Mouse (Mus musculus) CH12.LX (cell line): ENCODE data around the gene Uox. TPM values are rescaled to one million over a fixed set of nuclear protein-coding genes. Genes with fewer than 3 reads are reported as not detected.

ENCODE experiments used
- DNase-seq: peaks from one replicate; pipeline ENCODE4 v3.0.0-alpha.2; 2013; ENCODE audit errors: extremely low read depth
- H3K27ac ChIP-seq: 2 replicates; pipeline ENCODE4 v1.5.1; 2012; ENCODE audit warnings: low read depth, mild to moderate bottlenecking, control low read depth, moderate library complexity; ENCODE audit not compliant: insufficient read depth
- H3K27me3 ChIP-seq: replicated peaks from 2 replicates; pipeline ENCODE3; 2012; ENCODE audit warnings: inconsistent platforms
- H3K36me3 ChIP-seq, 2 experiments: replicated peaks in 1 of 2; 2 replicates each; pipeline versions ENCODE3 to v1.6.1; 2012; ENCODE audit warnings: inconsistent platforms in 1 of 2, low read length in 1 of 2, mild to moderate bottlenecking in 1 of 2, mixed read lengths in 1 of 2, moderate library complexity in 1 of 2; ENCODE audit not compliant: control insufficient read depth in 1 of 2, insufficient read depth in 1 of 2
- H3K4me1 ChIP-seq, 2 experiments: 2 replicates each; pipeline ENCODE4 v1.6.1; 2012; ENCODE audit warnings: inconsistent platforms in 1 of 2, moderate library complexity in 1 of 2; ENCODE audit not compliant: insufficient read depth in 2 of 2, control insufficient read depth in 1 of 2
- H3K4me2 ChIP-seq: 2 replicates; pipeline ENCODE4 v1.6.1; 2012; ENCODE audit warnings: low read depth, mild to moderate bottlenecking, control low read depth; ENCODE audit not compliant: poor library complexity, insufficient read depth, severe bottlenecking
- H3K4me3 ChIP-seq, 3 experiments: fragments of 150-350 bp in 1 of 3; sonication (generic) in 1 of 3; replicated peaks in 1 of 3; 2 replicates each; pipeline versions ENCODE3 to v1.5.1; 2011 to 2012; ENCODE audit warnings: low read depth in 2 of 3, low read length in 2 of 3, mild to moderate bottlenecking in 2 of 3, moderate library complexity in 2 of 3, control low read depth in 1 of 3, improper control_type of control experiment in 1 of 3, inconsistent platforms in 1 of 3, mixed read lengths in 1 of 3; ENCODE audit not compliant: poor library complexity in 1 of 3
- H3K79me2 ChIP-seq: replicated peaks from 2 replicates; pipeline ENCODE4 v1.6.1; 2012; ENCODE audit warnings: mild to moderate bottlenecking, moderate library complexity; ENCODE audit not compliant: control insufficient read depth, poor library complexity, insufficient read depth, severe bottlenecking; ENCODE audit errors: extremely low read depth
- H3K9ac ChIP-seq: 2 replicates; pipeline ENCODE4 v1.6.1; 2012; ENCODE audit warnings: low read depth, mild to moderate bottlenecking, control low read depth, moderate library complexity; ENCODE audit not compliant: insufficient read depth
- H3K9me3 ChIP-seq: replicated peaks from 2 replicates; pipeline ENCODE3; 2012; ENCODE audit warnings: low read length, inconsistent platforms, mixed read lengths
- BHLHE40 ChIP-seq: IDR thresholded peaks from 2 replicates; pipeline ENCODE4 v1.6.1; 2011; ENCODE audit warnings: mild to moderate bottlenecking, low read depth, low read length, improper control_type of control experiment
- CHD1 ChIP-seq: IDR thresholded peaks from 2 replicates; pipeline ENCODE4 v1.6.1; 2012; ENCODE audit warnings: low read depth, low read length, improper control_type of control experiment, inconsistent platforms
- ETS1 ChIP-seq: conservative IDR thresholded peaks from 2 replicates; pipeline ENCODE4 v1.6.1; 2012; ENCODE audit warnings: low read depth, mild to moderate bottlenecking, inconsistent platforms, low read length, improper control_type of control experiment, moderate library complexity
- IRF4 ChIP-seq: IDR thresholded peaks from 2 replicates; pipeline ENCODE4 v1.6.1; 2014; ENCODE audit warnings: low read depth, mild to moderate bottlenecking, inconsistent platforms, low read length, improper control_type of control experiment
- KAT2A ChIP-seq: IDR thresholded peaks from 2 replicates; pipeline ENCODE4 v1.6.1; 2012; ENCODE audit warnings: low read length, improper control_type of control experiment, inconsistent platforms; ENCODE audit not compliant: insufficient replicate concordance
- MXI1 ChIP-seq: IDR thresholded peaks from 2 replicates; pipeline ENCODE4 v1.6.1; 2011; ENCODE audit warnings: mild to moderate bottlenecking, low read depth, low read length, improper control_type of control experiment
- SIN3A ChIP-seq: IDR thresholded peaks from 2 replicates; pipeline ENCODE4 v1.6.1; 2012; ENCODE audit warnings: low read length, improper control_type of control experiment, inconsistent platforms
- TCF12 ChIP-seq: IDR thresholded peaks from 2 replicates; pipeline ENCODE4 v1.6.1; 2014; ENCODE audit warnings: low read depth, mild to moderate bottlenecking, inconsistent platforms, low read length, improper control_type of control experiment
- dilution Hi-C: fragments of 300-500 bp; cut with MboI; formaldehyde crosslinking; loops from 2 replicates; pipeline ENCODE4 v1.14.3; 2020; ENCODE audit warnings: low sequenced_read_pairs; ENCODE audit not compliant: extremely low pct_unique_long_range_greater_than_20kb, extremely low pct_ligation_motif_present
- in situ Hi-C: fragments of 300-500 bp; cut with MboI; formaldehyde crosslinking; loops from 3 replicates; pipeline ENCODE4 v1.14.3; 2019; ENCODE audit warnings: low sequenced_read_pairs, low pct_ligation_motif_present, low pct_unique_long_range_greater_than_20kb, mixed read lengths
- polyA plus RNA-seq: library from polyadenylated mRNA; unstranded; fragments of >175 nt; gene quantifications from 2 replicates; pipeline ENCODE4 v1.2.1, GENCODE M21; 2012; ENCODE audit warnings: low read depth; ENCODE audit not compliant: insufficient read length
- total RNA-seq, 2 experiments: library from RNA; depleted of rRNA; stranded (reverse); fragments of 300-350 nt in 1 of 2; fragments of >200 nt in 1 of 2; gene quantifications; 2 replicates each; pipeline ENCODE4 v1.2.3; 2012 to 2014

Gene Uox
- total and polyA plus RNA-seq, 3 experiments: not detected

GRCm38 (mm10) chr3:146565065-146565411, 5.2 kb upstream of the Uox start:
- in situ Hi-C loops (loop anchor here (5.0 kb wide), 1 partner anchor 212 kb away; no protein-coding TSS in a partner anchor), dilution Hi-C loops (no loop called here)
- no peak overlapping the region for H3K4me2 ChIP-seq
- no peaks in the 10 kb centered on the region for H3K36me3 ChIP-seq
- H3K9me3 ChIP-seq: no peaks in the 10 kb centered on the region
- no peak for DNase-seq
- H3K9ac ChIP-seq: no peak overlapping the region
- TF ChIP-seq MXI1 (no peak), TCF12 (no peak)
- TF ChIP-seq, all 38 proteins: peak for 0
- no peak overlapping the region for H3K4me3 ChIP-seq
- H3K79me2 ChIP-seq: no peaks in the 10 kb centered on the region
- peaks cover 6 to 14% of the 10 kb centered on the region in 2 experiments for H3K4me1 ChIP-seq
- H3K27ac ChIP-seq: no peak overlapping the region
- H3K27me3 ChIP-seq: no peaks in the 10 kb centered on the region

DNA sequence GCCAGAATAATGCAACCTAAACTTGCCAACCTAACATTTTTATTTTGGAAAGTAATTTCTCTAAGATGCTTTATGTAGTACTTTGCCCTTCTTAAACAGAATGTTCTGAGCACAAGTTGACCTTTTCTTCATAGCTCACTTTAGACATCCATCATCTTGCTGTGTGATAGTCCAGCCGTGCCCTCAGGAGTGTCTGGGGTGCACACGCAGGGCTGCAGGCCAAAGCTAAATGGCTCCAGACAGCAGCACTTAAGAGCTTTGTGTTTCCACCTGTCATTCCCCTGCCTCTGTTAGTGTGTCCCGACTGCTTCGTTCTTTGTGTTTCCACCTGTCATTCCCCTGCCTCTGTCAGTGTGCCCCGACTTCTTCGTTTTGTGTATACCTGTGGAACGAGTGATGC, 2.9 kb upstream of the Uox start:
- no peak for DNase-seq
- no peak for TF ChIP-seq BHLHE40
- no peak for TF ChIP-seq CHD1
- dilution Hi-C loops: no loop called here
- H3K9ac ChIP-seq: no peak overlapping the region
- H3K4me3 ChIP-seq: no peak overlapping the region
- no peak overlapping the region for H3K27ac ChIP-seq
- H3K4me2 ChIP-seq: no peak overlapping the region
- no peaks in the 10 kb centered on the region for H3K27me3 ChIP-seq
- no peaks in the 10 kb centered on the region for H3K79me2 ChIP-seq
- in situ Hi-C loops: loop anchor here (5.0 kb wide), 1 partner anchor 210 kb away; no protein-coding TSS in a partner anchor
- peaks cover 3 to 14% of the 10 kb centered on the region in 2 experiments; a peak in 2 of 4 replicates for H3K4me1 ChIP-seq
- no peaks in the 10 kb centered on the region for H3K9me3 ChIP-seq
- no peaks in the 10 kb centered on the region for H3K36me3 ChIP-seq

DNA sequence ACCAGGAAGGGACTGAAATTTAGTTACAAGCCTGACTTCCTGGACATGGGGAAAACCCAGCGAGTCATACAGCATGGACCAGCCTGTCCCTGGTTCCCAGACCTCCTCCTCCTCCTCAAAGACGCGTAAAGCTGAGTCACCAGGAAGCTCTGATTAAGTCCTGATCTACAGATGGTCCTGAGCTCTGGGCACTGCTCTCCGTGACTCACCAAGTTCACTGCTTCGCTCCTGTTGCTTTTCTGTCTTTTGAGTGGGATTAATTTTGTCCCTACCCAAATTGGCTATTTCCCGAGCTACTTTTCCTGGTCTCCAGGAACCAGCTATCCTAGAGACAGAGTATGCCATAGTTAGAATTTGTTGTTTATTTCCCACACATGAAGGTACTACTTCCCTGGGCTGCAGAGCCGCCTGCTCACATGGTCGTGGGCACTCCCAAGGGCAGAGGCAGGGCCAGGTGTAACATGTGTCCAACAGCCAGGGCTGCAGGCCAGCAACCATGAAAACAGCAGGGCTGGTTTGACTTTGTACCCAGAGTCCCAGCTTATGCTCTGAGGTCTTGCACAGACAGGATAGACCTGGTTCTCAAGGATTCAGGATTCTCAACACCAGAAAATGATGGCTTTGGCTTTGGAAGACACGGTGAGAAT, 2.2 kb upstream of the Uox start:
- dilution Hi-C loops: no loop called here
- H3K9ac ChIP-seq: no peak overlapping the region
- H3K79me2 ChIP-seq: no peaks in the 10 kb centered on the region
- no peak for TF ChIP-seq IRF4
- no peak for TF ChIP-seq SIN3A
- TF ChIP-seq KAT2A: no peak
- no peak for TF ChIP-seq ETS1
- TF ChIP-seq, all 38 proteins: peak for 0
- Histone ChIP-seq H3K27ac (no peak overlapping the region), H3K4me3 (no peak overlapping the region), H3K36me3 (no peaks in the 10 kb centered on the region), H3K27me3 (no peaks in the 10 kb centered on the region), H3K4me1 (peaks cover 3 to 14% of the 10 kb centered on the region in 2 experiments; a peak in 2 of 4 replicates), H3K9me3 (no peaks in the 10 kb centered on the region), H3K4me2 (no peak overlapping the region)
- in situ Hi-C loops: loop anchor here (5.0 kb wide), 1 partner anchor 209 kb away; no protein-coding TSS in a partner anchor
- peak; percentile 38 for DNase-seq
